Mouse (Mus musculus) hindbrain, embryonic 16.5 days (tissue): ENCODE measurements at regions not wholly inside any gene's neighbourhood (a gene's known extent, or its start where the extent isn't known, plus 50 kb on each side); places are given as distances from the start of the nearest gene placed in this dataset.
A peak's percentile ranks its signal among the peaks of the same experiment; 100 is the strongest.

Experiments
- ATAC-seq: fragments of 200-750 bp; cut with Nextera tagmentation; 2 replicates; pipeline ENCODE4 v1.8.0; 2017; ENCODE audit warnings: moderate TSS enrichment, moderate library complexity
- H3K27ac ChIP-seq: fragments of 300-500 bp; sonication (generic); 2 replicates; pipeline ENCODE4 v1.5.1; 2014; ENCODE audit warnings: low read depth, mild to moderate bottlenecking, control low read depth, low read length, moderate library complexity
- H3K27me3 ChIP-seq: fragments of 300-500 bp; sonication (generic); replicated peaks from 2 replicates; pipeline ENCODE4 v1.6.1; 2014; ENCODE audit warnings: low read length; ENCODE audit not compliant: control insufficient read depth, insufficient read depth
- H3K36me3 ChIP-seq: fragments of 300-500 bp; sonication (generic); 2 replicates; pipeline ENCODE4 v1.6.1; 2014; ENCODE audit warnings: mild to moderate bottlenecking, low read length, moderate library complexity, mixed read lengths; ENCODE audit not compliant: control insufficient read depth, insufficient read depth
- H3K4me1 ChIP-seq: fragments of 300-500 bp; sonication (generic); 2 replicates; pipeline ENCODE4 v1.6.1; 2014; ENCODE audit warnings: low read depth, low read length; ENCODE audit not compliant: control insufficient read depth, insufficient read depth
- H3K4me2 ChIP-seq: fragments of 300-500 bp; sonication (generic); 2 replicates; pipeline ENCODE4 v1.6.1; 2014; ENCODE audit warnings: mild to moderate bottlenecking, low read length, control low read depth, moderate library complexity
- H3K4me3 ChIP-seq: fragments of 300-500 bp; sonication (generic); 2 replicates; pipeline ENCODE4 v1.5.1; 2014; ENCODE audit warnings: mild to moderate bottlenecking, low read length, control low read depth, moderate library complexity
- H3K9ac ChIP-seq: fragments of 300-500 bp; sonication (generic); 2 replicates; pipeline ENCODE4 v1.6.1; 2014; ENCODE audit warnings: low read depth, mild to moderate bottlenecking, control low read depth, low read length, moderate library complexity
- H3K9me3 ChIP-seq: fragments of 300-500 bp; sonication (generic); 2 replicates; pipeline ENCODE4 v1.6.1; 2014; ENCODE audit warnings: mild to moderate bottlenecking, low read length, moderate library complexity; ENCODE audit not compliant: control insufficient read depth
- WGBS: fragments of 180-500 bp; shearing (Covaris S2); extraction: QIAGEN DNeasy Blood & Tissue Kit; methylation state at CpG from one replicate; pipeline ENCODE4 v1.1.7; 2014; 5-methylcytosine and 5-hydroxymethylcytosine counted together

- 91% methylated on average over 3 of the region's 3 CpGs for WGBS
- Histone ChIP-seq H3K9ac (no peak overlapping the region), H3K4me1 (peaks cover 6% of the 10 kb centered on the region), H3K27ac (no peak overlapping the region), H3K4me2 (no peak overlapping the region), H3K4me3 (no peak overlapping the region), H3K9me3 (no peaks in the 10 kb centered on the region), H3K36me3 (no peaks in the 10 kb centered on the region), H3K27me3 (no peaks in the 10 kb centered on the region)
- no peak for ATAC-seq
Observed at GRCm38 (mm10) chr9:101501036-101501435, 249.4 kb upstream of the Ppp2r3a start.

GRCm38 (mm10) chr9:101498721-101499120 lies 247.1 kb upstream of the Ppp2r3a start:
- no peak for ATAC-seq
- WGBS = 87% methylated on average over 5 of the region's 5 CpGs
- Histone ChIP-seq H3K27me3 (no peaks in the 10 kb centered on the region), H3K4me1 (peaks cover 6% of the 10 kb centered on the region), H3K4me2 (no peak overlapping the region), H3K9me3 (no peaks in the 10 kb centered on the region), H3K27ac (no peak overlapping the region), H3K4me3 (no peak overlapping the region), H3K9ac (no peak overlapping the region), H3K36me3 (no peaks in the 10 kb centered on the region)

GRCm38 (mm10) chr9:101495768-101496167 lies 244.2 kb upstream of the Ppp2r3a start:
- no peak overlapping the region for H3K9ac ChIP-seq
- H3K27me3 ChIP-seq = no peaks in the 10 kb centered on the region
- peak overlapping the region; percentile 32 for H3K27ac ChIP-seq
- peaks cover 4% of the 10 kb centered on the region for H3K4me1 ChIP-seq
- H3K36me3 ChIP-seq = no peaks in the 10 kb centered on the region
- 38% methylated on average over 6 of the region's 6 CpGs for WGBS
- ATAC-seq = 0 out of 2 replicates have a peak, but pooled peaks have one; percentile 24
- H3K9me3 ChIP-seq = no peaks in the 10 kb centered on the region
- H3K4me3 ChIP-seq = no peak overlapping the region
- H3K4me2 ChIP-seq = no peak overlapping the region

- Histone ChIP-seq H3K27me3 (no peaks in the 10 kb centered on the region), H3K4me3 (no peak overlapping the region), H3K27ac (no peak overlapping the region), H3K36me3 (no peaks in the 10 kb centered on the region), H3K4me2 (no peak overlapping the region), H3K9ac (no peak overlapping the region), H3K9me3 (no peaks in the 10 kb centered on the region), H3K4me1 (no peaks in the 10 kb centered on the region)
- ATAC-seq = no peak
- WGBS = 77% methylated on average over 6 of the region's 6 CpGs
Observed at GRCm38 (mm10) chr9:101489013-101489412, 237.4 kb upstream of the Ppp2r3a start.

- Histone ChIP-seq H3K4me1 (peaks cover 14% of the 10 kb centered on the region), H3K9ac (no peak overlapping the region), H3K27me3 (no peaks in the 10 kb centered on the region), H3K9me3 (peaks cover 2% of the 10 kb centered on the region; the same call in 1 of the 2 replicates), H3K4me3 (no peak overlapping the region), H3K36me3 (no peaks in the 10 kb centered on the region), H3K27ac (no peak overlapping the region), H3K4me2 (no peak overlapping the region)
- 66% methylated on average over 3 of the region's 3 CpGs for WGBS
- no peak for ATAC-seq
Observed at GRCm38 (mm10) chr9:101476223-101476622, 224.6 kb upstream of the Ppp2r3a start.

- H3K4me2 ChIP-seq = no peak overlapping the region
- ATAC-seq = no peak
- peaks cover 2% of the 10 kb centered on the region; the same call in 1 of the 2 replicates for H3K9me3 ChIP-seq
- no peak overlapping the region for H3K9ac ChIP-seq
- H3K4me3 ChIP-seq = no peak overlapping the region
- H3K36me3 ChIP-seq = no peaks in the 10 kb centered on the region
- peak overlapping the region; percentile 24; the same call in 1 of the 2 replicates for H3K27ac ChIP-seq
- H3K27me3 ChIP-seq = no peaks in the 10 kb centered on the region
- H3K4me1 ChIP-seq = peaks cover 14% of the 10 kb centered on the region
- WGBS = 45% methylated on average over 4 of the region's 4 CpGs
Observed at GRCm38 (mm10) chr9:101473074-101473461, 221.5 kb upstream of the Ppp2r3a start.

GRCm38 (mm10) chr9:101472101-101473073 lies 220.8 kb upstream of the Ppp2r3a start:
- Histone ChIP-seq H3K27me3 (no peaks in the 10 kb centered on the region), H3K9ac (no peak overlapping the region), H3K36me3 (no peaks in the 10 kb centered on the region), H3K4me1 (peaks cover 14% of the 10 kb centered on the region), H3K4me3 (no peak overlapping the region), H3K4me2 (no peak overlapping the region), H3K9me3 (peaks cover 2% of the 10 kb centered on the region; the same call in 1 of the 2 replicates), H3K27ac (peak overlapping the region; percentile 55)
- peak; percentile 92 for ATAC-seq
- 11% methylated on average over 8 of the region's 8 CpGs for WGBS

GRCm38 (mm10) chr9:101471665-101472064 lies 220.1 kb upstream of the Ppp2r3a start:
- ATAC-seq = no peak
- no peaks in the 10 kb centered on the region for H3K36me3 ChIP-seq
- H3K9ac ChIP-seq = no peak overlapping the region
- H3K4me3 ChIP-seq = no peak overlapping the region
- WGBS = 4% methylated on average over 3 of the region's 3 CpGs
- peaks cover 2% of the 10 kb centered on the region; the same call in 1 of the 2 replicates for H3K9me3 ChIP-seq
- peak overlapping the region; percentile 55 for H3K27ac ChIP-seq
- H3K27me3 ChIP-seq = no peaks in the 10 kb centered on the region
- H3K4me2 ChIP-seq = no peak overlapping the region
- peaks cover 14% of the 10 kb centered on the region for H3K4me1 ChIP-seq

- no peak overlapping the region for H3K4me3 ChIP-seq
- 88% methylated on average over 3 of the region's 3 CpGs for WGBS
Observed at GRCm38 (mm10) chr9:101469756-101470155, 218.2 kb upstream of the Ppp2r3a start.

More at GRCm38 (mm10) chr9:101469756-101470155, 218.2 kb upstream of the Ppp2r3a start:
- H3K9me3 ChIP-seq = no peaks in the 10 kb centered on the region
- peaks cover 14% of the 10 kb centered on the region for H3K4me1 ChIP-seq
- ATAC-seq = no peak
- no peaks in the 10 kb centered on the region for H3K27me3 ChIP-seq
- no peak overlapping the region for H3K27ac ChIP-seq
- no peaks in the 10 kb centered on the region for H3K36me3 ChIP-seq
- no peak overlapping the region for H3K9ac ChIP-seq
- no peak overlapping the region for H3K4me2 ChIP-seq
